Mouse (Mus musculus): ENCODE results near the gene Aldh1a1. TPM values are rescaled to one million over a fixed set of nuclear protein-coding genes. Genes with fewer than 3 reads are reported as not detected.

Gene Aldh1a1
- total and polyA plus RNA-seq, 2 experiments from 2014 or later = 2.7 to 5.3 TPM

- Histone ChIP-seq H3K9me3 (replicated peaks; ENCODE audit: control insufficient read depth, low read length) (no peaks in the 10 kb centered on the region), H3K27me3 (ENCODE audit: control insufficient read depth, insufficient read depth, low read length) (no peaks in the 10 kb centered on the region), H3K36me3 (replicated peaks; ENCODE audit: control insufficient read depth, insufficient read depth, low read length) (no peaks in the 10 kb centered on the region), H3K4me1 (ENCODE audit: control insufficient read depth, insufficient read depth) (no peaks in the 10 kb centered on the region), H3K4me2 (ENCODE audit: low read depth, low read length) (no peak overlapping the region), H3K27ac (ENCODE audit: low read depth) (no peak overlapping the region), H3K9ac (replicated peaks; ENCODE audit: low read depth, low read length) (no peak overlapping the region), H3K4me3 (ENCODE audit: low read depth, low read length) (no peak overlapping the region)
- TF ChIP-seq CTCF (IDR thresholded peaks at IDR 0.05; ENCODE audit: low read depth) = no peak
- TF ChIP-seq EP300 (IDR thresholded peaks at IDR 0.05; ENCODE audit: low read depth) = no peak
- DNase-seq (ENCODE audit: low spot score) = no peak
- ATAC-seq (ENCODE audit: insufficient read depth, low read depth) = no peak
These were observed 69.9 kb downstream of the Aldh1a1 start for GRCm38 (mm10) chr19:20562396-20562795.

GRCm38 (mm10) chr19:20566294-20566693, 73.8 kb downstream of the Aldh1a1 start:
- H3K36me3 ChIP-seq (replicated peaks; ENCODE audit: control insufficient read depth, insufficient read depth, low read length) = no peaks in the 10 kb centered on the region
- no peak overlapping the region for H3K4me2 ChIP-seq (ENCODE audit: low read depth, low read length)
- DNase-seq (ENCODE audit: low spot score) (no peak), ATAC-seq (ENCODE audit: insufficient read depth, low read depth) (no peak)
- no peak overlapping the region for H3K27ac ChIP-seq (ENCODE audit: low read depth)
- no peaks in the 10 kb centered on the region for H3K4me1 ChIP-seq (ENCODE audit: control insufficient read depth, insufficient read depth)
- no peak overlapping the region for H3K9ac ChIP-seq (replicated peaks; ENCODE audit: low read depth, low read length)
- H3K9me3 ChIP-seq (replicated peaks; ENCODE audit: control insufficient read depth, low read length) = no peaks in the 10 kb centered on the region
- WGBS = 83% methylated on average over 4 of the region's 4 CpGs
- no peak overlapping the region for H3K4me3 ChIP-seq (ENCODE audit: low read depth, low read length)
- no peak for TF ChIP-seq EP300 (IDR thresholded peaks at IDR 0.05; ENCODE audit: low read depth)
- no peak for TF ChIP-seq CTCF (IDR thresholded peaks at IDR 0.05; ENCODE audit: low read depth)
- H3K27me3 ChIP-seq (ENCODE audit: control insufficient read depth, insufficient read depth, low read length) = no peaks in the 10 kb centered on the region

GRCm38 (mm10) chr19:20567039-20567438, 74.5 kb downstream of the Aldh1a1 start:
- no peak for ATAC-seq (ENCODE audit: insufficient read depth, low read depth)
- Histone ChIP-seq H3K27me3 (ENCODE audit: control insufficient read depth, insufficient read depth, low read length) (no peaks in the 10 kb centered on the region), H3K9me3 (replicated peaks; ENCODE audit: control insufficient read depth, low read length) (no peaks in the 10 kb centered on the region), H3K4me1 (ENCODE audit: control insufficient read depth, insufficient read depth) (no peaks in the 10 kb centered on the region), H3K4me2 (ENCODE audit: low read depth, low read length) (no peak overlapping the region), H3K4me3 (ENCODE audit: low read depth, low read length) (no peak overlapping the region), H3K36me3 (replicated peaks; ENCODE audit: control insufficient read depth, insufficient read depth, low read length) (no peaks in the 10 kb centered on the region), H3K9ac (replicated peaks; ENCODE audit: low read depth, low read length) (no peak overlapping the region), H3K27ac (ENCODE audit: low read depth) (no peak overlapping the region)
- TF ChIP-seq CTCF (IDR thresholded peaks at IDR 0.05; ENCODE audit: low read depth) (no peak), EP300 (IDR thresholded peaks at IDR 0.05; ENCODE audit: low read depth) (no peak)
- DNase-seq (ENCODE audit: low spot score) = no peak
- 78% methylated on average over 2 of the region's 2 CpGs for WGBS

GRCm38 (mm10) chr19:20576984-20577383, 84.5 kb downstream of the Aldh1a1 start:
- H3K4me1 ChIP-seq (ENCODE audit: control insufficient read depth, insufficient read depth) = no peaks in the 10 kb centered on the region
- no peaks in the 10 kb centered on the region for H3K9me3 ChIP-seq (replicated peaks; ENCODE audit: control insufficient read depth, low read length)
- H3K9ac ChIP-seq (replicated peaks; ENCODE audit: low read depth, low read length) = no peak overlapping the region
- 56% methylated on average over 3 of the region's 3 CpGs for WGBS
- H3K36me3 ChIP-seq (replicated peaks; ENCODE audit: control insufficient read depth, insufficient read depth, low read length) = no peaks in the 10 kb centered on the region
- ATAC-seq (ENCODE audit: insufficient read depth, low read depth) (no peak), DNase-seq (ENCODE audit: low spot score) (no peak)
- H3K27me3 ChIP-seq (ENCODE audit: control insufficient read depth, insufficient read depth, low read length) = no peaks in the 10 kb centered on the region
- no peak overlapping the region for H3K4me3 ChIP-seq (ENCODE audit: low read depth, low read length)
- no peak overlapping the region for H3K27ac ChIP-seq (ENCODE audit: low read depth)
- TF ChIP-seq EP300 (IDR thresholded peaks at IDR 0.05; ENCODE audit: low read depth) (no peak), CTCF (IDR thresholded peaks at IDR 0.05; ENCODE audit: low read depth) (no peak)
- no peak overlapping the region for H3K4me2 ChIP-seq (ENCODE audit: low read depth, low read length)

GRCm38 (mm10) chr19:20577429-20577828, 84.9 kb downstream of the Aldh1a1 start:
- no peak for ATAC-seq (ENCODE audit: insufficient read depth, low read depth)
- no peaks in the 10 kb centered on the region for H3K4me1 ChIP-seq (ENCODE audit: control insufficient read depth, insufficient read depth)
- H3K27ac ChIP-seq (ENCODE audit: low read depth) = no peak overlapping the region
- no peaks in the 10 kb centered on the region for H3K27me3 ChIP-seq (ENCODE audit: control insufficient read depth, insufficient read depth, low read length)
- H3K9ac ChIP-seq (replicated peaks; ENCODE audit: low read depth, low read length) = no peak overlapping the region
- no peak overlapping the region for H3K4me2 ChIP-seq (ENCODE audit: low read depth, low read length)
- no peaks in the 10 kb centered on the region for H3K9me3 ChIP-seq (replicated peaks; ENCODE audit: control insufficient read depth, low read length)
- H3K4me3 ChIP-seq (ENCODE audit: low read depth, low read length) = no peak overlapping the region
- DNase-seq (ENCODE audit: low spot score) = no peak
- H3K36me3 ChIP-seq (replicated peaks; ENCODE audit: control insufficient read depth, insufficient read depth, low read length) = no peaks in the 10 kb centered on the region
- WGBS = 72% methylated on average over 5 of the region's 5 CpGs
- TF ChIP-seq CTCF (IDR thresholded peaks at IDR 0.05; ENCODE audit: low read depth) = no peak
- TF ChIP-seq EP300 (IDR thresholded peaks at IDR 0.05; ENCODE audit: low read depth) = no peak

- H3K4me1 ChIP-seq (ENCODE audit: control insufficient read depth, insufficient read depth) = no peaks in the 10 kb centered on the region
- H3K4me3 ChIP-seq (ENCODE audit: low read depth, low read length) = no peak overlapping the region
- TF ChIP-seq CTCF (IDR thresholded peaks at IDR 0.05; ENCODE audit: low read depth) (no peak), EP300 (IDR thresholded peaks at IDR 0.05; ENCODE audit: low read depth) (no peak)
- no peaks in the 10 kb centered on the region for H3K36me3 ChIP-seq (replicated peaks; ENCODE audit: control insufficient read depth, insufficient read depth, low read length)
- no peaks in the 10 kb centered on the region for H3K27me3 ChIP-seq (ENCODE audit: control insufficient read depth, insufficient read depth, low read length)
- H3K4me2 ChIP-seq (ENCODE audit: low read depth, low read length) = no peak overlapping the region
- H3K9ac ChIP-seq (replicated peaks; ENCODE audit: low read depth, low read length) = no peak overlapping the region
- H3K9me3 ChIP-seq (replicated peaks; ENCODE audit: control insufficient read depth, low read length) = no peaks in the 10 kb centered on the region
- DNase-seq (ENCODE audit: low spot score) (no peak), ATAC-seq (ENCODE audit: insufficient read depth, low read depth) (no peak)
- no peak overlapping the region for H3K27ac ChIP-seq (ENCODE audit: low read depth)
These were observed 107.4 kb downstream of the Aldh1a1 start for GRCm38 (mm10) chr19:20599951-20600350.
